Mouse (Mus musculus): ENCODE data around the gene Eva1b. TPM values are rescaled to one million over a fixed set of nuclear protein-coding genes. Genes with fewer than 3 reads are reported as not detected.

Eva1b gene
- polyA plus RNA-seq, 1 experiment from 2014 or later, result 97.8 TPM

- ATAC-seq (ENCODE audit: insufficient read depth) (no peak), DNase-seq (no peak)
- peaks cover 21% of the 10 kb centered on the region for H3K36me3 ChIP-seq (ENCODE audit: insufficient read depth)
- H3K9ac ChIP-seq, result no peak overlapping the region
- no peak for TF ChIP-seq CTCF (IDR thresholded peaks at IDR 0.05; ENCODE audit: low read depth)
- H3K4me3 ChIP-seq (ENCODE audit: low read depth, low read length), result no peak overlapping the region
- 0 out of 2 replicates have a peak, but pooled peaks cover 6% of the 10 kb centered on the region for H3K9me3 ChIP-seq (ENCODE audit: low read depth, low read length)
- no peak overlapping the region for H3K27ac ChIP-seq (ENCODE audit: low read depth)
- 89% methylated on average over 5 of the region's 5 CpGs for whole genome bisulfite sequencing
- H3K4me2 ChIP-seq, result no peak overlapping the region
- H3K27me3 ChIP-seq (ENCODE audit: insufficient read depth, low read length), result no peaks in the 10 kb centered on the region
- no peaks in the 10 kb centered on the region for H3K4me1 ChIP-seq (ENCODE audit: insufficient read depth)
Measured at GRCm38 (mm10) chr4:126120052-126120451, 27.5 kb upstream of the Eva1b start.

- TF ChIP-seq CTCF (IDR thresholded peaks at IDR 0.05; ENCODE audit: low read depth), result no peak
- H3K4me1 ChIP-seq (ENCODE audit: insufficient read depth), result no peaks in the 10 kb centered on the region
- no peaks in the 10 kb centered on the region for H3K27me3 ChIP-seq (ENCODE audit: insufficient read depth, low read length)
- DNase-seq (no peak), ATAC-seq (ENCODE audit: insufficient read depth) (no peak)
- H3K27ac ChIP-seq (ENCODE audit: low read depth), result no peak overlapping the region
- H3K4me3 ChIP-seq (ENCODE audit: low read depth, low read length), result no peak overlapping the region
- H3K4me2 ChIP-seq, result no peak overlapping the region
- 92% methylated on average over 2 of the region's 2 CpGs for WGBS
- H3K9ac ChIP-seq, result no peak overlapping the region
- H3K9me3 ChIP-seq (ENCODE audit: low read depth, low read length), result 0 out of 2 replicates have a peak, but pooled peaks cover 6% of the 10 kb centered on the region
- peaks cover 26% of the 10 kb centered on the region for H3K36me3 ChIP-seq (ENCODE audit: insufficient read depth)
Measured at GRCm38 (mm10) chr4:126120506-126120905, 27.0 kb upstream of the Eva1b start.

- H3K4me3 ChIP-seq (ENCODE audit: low read depth, low read length), result no peak overlapping the region
- H3K4me1 ChIP-seq (ENCODE audit: insufficient read depth), result no peaks in the 10 kb centered on the region
- no peaks in the 10 kb centered on the region for H3K27me3 ChIP-seq (ENCODE audit: insufficient read depth, low read length)
- no peak overlapping the region for H3K9ac ChIP-seq
- DNase-seq (peak; percentile 20), ATAC-seq (ENCODE audit: insufficient read depth) (0 out of 2 replicates have a peak, but pooled peaks have one; percentile 41)
- WGBS, result 62% methylated on average over 10 of the region's 10 CpGs
- H3K9me3 ChIP-seq (ENCODE audit: low read depth, low read length), result 0 out of 2 replicates have a peak, but pooled peaks cover 6% of the 10 kb centered on the region
- peak overlapping the region; percentile 19 for H3K27ac ChIP-seq (ENCODE audit: low read depth)
- peaks cover 43% of the 10 kb centered on the region for H3K36me3 ChIP-seq (ENCODE audit: insufficient read depth)
- no peak for TF ChIP-seq CTCF (IDR thresholded peaks at IDR 0.05; ENCODE audit: low read depth)
- H3K4me2 ChIP-seq, result no peak overlapping the region
Measured at GRCm38 (mm10) chr4:126123309-126124040, 24.1 kb upstream of the Eva1b start.

GRCm38 (mm10) chr4:126130502-126130901 is 17.0 kb upstream of the Eva1b start:
- peak overlapping the region; percentile 45 for H3K4me2 ChIP-seq
- no peaks in the 10 kb centered on the region for H3K9me3 ChIP-seq (ENCODE audit: low read depth, low read length)
- TF ChIP-seq CTCF (IDR thresholded peaks at IDR 0.05; ENCODE audit: low read depth), result no peak
- H3K4me3 ChIP-seq (ENCODE audit: low read depth, low read length), result no peak overlapping the region
- no peak overlapping the region for H3K9ac ChIP-seq
- DNase-seq (peak; percentile 89), ATAC-seq (ENCODE audit: insufficient read depth) (peak; percentile 81)
- peaks cover 47% of the 10 kb centered on the region for H3K36me3 ChIP-seq (ENCODE audit: insufficient read depth)
- no peaks in the 10 kb centered on the region for H3K27me3 ChIP-seq (ENCODE audit: insufficient read depth, low read length)
- peak overlapping the region; percentile 95 for H3K27ac ChIP-seq (ENCODE audit: low read depth)
- WGBS, result 20% methylated on average over 11 of the region's 11 CpGs
- peaks cover 42% of the 10 kb centered on the region for H3K4me1 ChIP-seq (ENCODE audit: insufficient read depth)

- H3K36me3 ChIP-seq (ENCODE audit: insufficient read depth), result peaks cover 47% of the 10 kb centered on the region
- H3K4me1 ChIP-seq (ENCODE audit: insufficient read depth), result peaks cover 42% of the 10 kb centered on the region
- peak overlapping the region; percentile 45 for H3K4me2 ChIP-seq
- H3K27ac ChIP-seq (ENCODE audit: low read depth), result peak overlapping the region; percentile 95
- 34% methylated on average over 10 of the region's 10 CpGs for WGBS
- H3K9me3 ChIP-seq (ENCODE audit: low read depth, low read length), result no peaks in the 10 kb centered on the region
- DNase-seq, result peak; percentile 82
- H3K9ac ChIP-seq, result peak overlapping the region; percentile 21; the same call in 1 of the 2 replicates
- TF ChIP-seq CTCF (IDR thresholded peaks at IDR 0.05; ENCODE audit: low read depth), result no peak
- no peaks in the 10 kb centered on the region for H3K27me3 ChIP-seq (ENCODE audit: insufficient read depth, low read length)
- peak; percentile 50 for ATAC-seq (ENCODE audit: insufficient read depth)
- H3K4me3 ChIP-seq (ENCODE audit: low read depth, low read length), result no peak overlapping the region
Measured at GRCm38 (mm10) chr4:126131290-126132121, 16.0 kb upstream of the Eva1b start.

- Histone ChIP-seq H3K4me3 (ENCODE audit: low read depth, low read length) (no peak overlapping the region), H3K36me3 (ENCODE audit: insufficient read depth) (peaks cover 50% of the 10 kb centered on the region), H3K27ac (ENCODE audit: low read depth) (peak overlapping the region; percentile 95), H3K9me3 (ENCODE audit: low read depth, low read length) (no peaks in the 10 kb centered on the region), H3K27me3 (ENCODE audit: insufficient read depth, low read length) (no peaks in the 10 kb centered on the region), H3K4me1 (ENCODE audit: insufficient read depth) (peaks cover 42% of the 10 kb centered on the region), H3K4me2 (no peak overlapping the region), H3K9ac (0 out of 2 replicates have a peak overlapping the region, but pooled peaks have one; percentile 2)
- DNase-seq, result peak; percentile 69
- 23% methylated on average over 6 of the region's 6 CpGs for WGBS
- ATAC-seq (ENCODE audit: insufficient read depth), result peak; percentile 24; the same call in 1 of the 2 replicates
- no peak for TF ChIP-seq CTCF (IDR thresholded peaks at IDR 0.05; ENCODE audit: low read depth)
Measured at GRCm38 (mm10) chr4:126132636-126133264, 14.8 kb upstream of the Eva1b start.

Data from lung, embryonic 14.5 days (tissue).